ENCODE assay signal across 17 mouse cellular contexts in genomic region chr6:134051950-134052349, GRCm38 (mm10). TPM values are rescaled to one million over a fixed set of nuclear protein-coding genes. Genes with fewer than 3 reads are reported as not detected.
A peak's percentile ranks its signal among the peaks of the same experiment; 100 is the strongest.
DNase-seq lines count a peak whose midpoint lies in the region; ATAC-seq and TF ChIP-seq lines count a peak whose summit lies in the region.
"Had no signal": no experiment of that assay in that cellular context is flagged by ENCODE, and none has a peak within 500 bp of the region (broad histone marks: within the 10 kb centered on the region; RNA-seq: fewer than 3 reads in every experiment).

No protein-coding gene starts in this region.

- H3K4me1 ChIP-seq in forebrain, postnatal 0 days (ENCODE audit: insufficient read depth) = no peaks in the 10 kb centered on the region
- H3K4me1 ChIP-seq in forebrain, embryonic 13.5 days = peaks cover 6% of the 10 kb centered on the region; the same call in 1 of the 2 replicates
- H3K4me1 ChIP-seq in intestine, postnatal 0 days (replicated peaks; ENCODE audit: control insufficient read depth, insufficient read depth, low read length) = no peaks in the 10 kb centered on the region

- no peak for DNase-seq in forebrain, postnatal 0 days
- DNase-seq in layer of hippocampus, adult 11-12 months (ENCODE audit: low spot score) = peak; percentile 44
- DNase-seq in layer of hippocampus, postnatal 25 days (ENCODE audit: extremely low spot score in 1 of 2, low spot score in 1 of 2) = no peak
- DNase-seq in Muller cell, postnatal 12 days (ENCODE audit: inconsistent ontology term) = peak; percentile 66
- no peak for DNase-seq in right cerebral cortex, adult 2 months (ENCODE audit: low spot score in 2 of 2)
- DNase-seq: cerebellum, adult 8-10 months; gastrocnemius, postnatal 10 days; kidney, adult 2 months; kidney, postnatal 10 days had no signal

- no peak overlapping the region for H3K9ac ChIP-seq in forebrain, postnatal 0 days
- no peak overlapping the region for H3K9ac ChIP-seq in forebrain, embryonic 13.5 days
- no peak overlapping the region for H3K9ac ChIP-seq in intestine, postnatal 0 days (ENCODE audit: low read depth, low read length)
- H3K9ac ChIP-seq: limb, embryonic 15.5 days; liver, embryonic 15.5 days; midbrain, embryonic 13.5 days; neural tube, embryonic 15.5 days had no signal

- H3K9me3 ChIP-seq in forebrain, postnatal 0 days (ENCODE audit: low read length) = no peaks in the 10 kb centered on the region
- H3K9me3 ChIP-seq in forebrain, embryonic 13.5 days (replicated peaks) = no peaks in the 10 kb centered on the region
- H3K9me3 ChIP-seq in intestine, postnatal 0 days (ENCODE audit: control insufficient read depth) = no peaks in the 10 kb centered on the region
- H3K9me3 ChIP-seq: limb, embryonic 15.5 days; liver, embryonic 15.5 days; midbrain, embryonic 13.5 days; neural tube, embryonic 15.5 days had no signal

- H3K4me2 ChIP-seq in forebrain, postnatal 0 days (ENCODE audit: low read depth) = no peak overlapping the region
- H3K4me2 ChIP-seq in forebrain, embryonic 13.5 days = no peak overlapping the region
- H3K4me2 ChIP-seq in intestine, postnatal 0 days (replicated peaks; ENCODE audit: low read depth) = no peak overlapping the region
- H3K4me2 ChIP-seq: limb, embryonic 15.5 days; liver, embryonic 15.5 days; midbrain, embryonic 13.5 days; neural tube, embryonic 15.5 days had no signal

- TF ChIP-seq CTCF in forebrain, postnatal 0 days (IDR thresholded peaks at IDR 0.05; ENCODE audit: low read depth) = no peak
- TF ChIP-seq CTCF in intestine, postnatal 0 days (IDR thresholded peaks at IDR 0.05; ENCODE audit: low read depth) = no peak

- 42% methylated on average over 7 of the region's 7 CpGs for WGBS in forebrain, postnatal 0 days
- 53% methylated on average over 7 of the region's 7 CpGs for WGBS in forebrain, embryonic 13.5 days
- WGBS in intestine, postnatal 0 days = 80% methylated on average over 7 of the region's 7 CpGs

- H3K4me3 ChIP-seq in forebrain, postnatal 0 days (ENCODE audit: low read depth, low read length) = no peak overlapping the region
- H3K4me3 ChIP-seq in forebrain, embryonic 13.5 days = no peak overlapping the region
- no peak overlapping the region for H3K4me3 ChIP-seq in intestine, postnatal 0 days (ENCODE audit: low read depth, low read length)
- H3K4me3 ChIP-seq: limb, embryonic 15.5 days; liver, embryonic 15.5 days; midbrain, embryonic 13.5 days; neural tube, embryonic 15.5 days had no signal

- peak; percentile 53 for ATAC-seq in forebrain, postnatal 0 days
- no peak for ATAC-seq in forebrain, embryonic 13.5 days
- ATAC-seq in megakaryocyte, adult 5-6 weeks (ENCODE audit: poor library complexity, severe bottlenecking) = peak; percentile 53
- ATAC-seq in intestine, postnatal 0 days = no peak
- ATAC-seq: midbrain, embryonic 13.5 days had no signal

- H3K27ac ChIP-seq in forebrain, postnatal 0 days (ENCODE audit: low read depth, low read length) = no peak overlapping the region
- no peak overlapping the region for H3K27ac ChIP-seq in forebrain, embryonic 13.5 days
- no peak overlapping the region for H3K27ac ChIP-seq in intestine, postnatal 0 days (ENCODE audit: low read depth, low read length)
- H3K27ac ChIP-seq: limb, embryonic 15.5 days; liver, embryonic 15.5 days; midbrain, embryonic 13.5 days; neural tube, embryonic 15.5 days; stomach, postnatal 0 days had no signal

- no peaks in the 10 kb centered on the region for H3K36me3 ChIP-seq in forebrain, postnatal 0 days (ENCODE audit: insufficient read depth)
- no peaks in the 10 kb centered on the region for H3K36me3 ChIP-seq in forebrain, embryonic 13.5 days (ENCODE audit: poor library complexity, severe bottlenecking)
- peaks cover 6% of the 10 kb centered on the region; the same call in 1 of the 2 replicates for H3K36me3 ChIP-seq in intestine, postnatal 0 days (ENCODE audit: control insufficient read depth, insufficient read depth)
- H3K36me3 ChIP-seq: limb, embryonic 15.5 days; liver, embryonic 15.5 days; midbrain, embryonic 13.5 days; neural tube, embryonic 15.5 days had no signal

- H3K27me3 ChIP-seq in forebrain, postnatal 0 days (ENCODE audit: insufficient read depth, low read length) = no peaks in the 10 kb centered on the region
- H3K27me3 ChIP-seq in forebrain, embryonic 13.5 days = no peaks in the 10 kb centered on the region
- no peaks in the 10 kb centered on the region for H3K27me3 ChIP-seq in intestine, postnatal 0 days (replicated peaks; ENCODE audit: control insufficient read depth, insufficient read depth, low read length)
- H3K27me3 ChIP-seq: limb, embryonic 15.5 days; liver, embryonic 15.5 days; midbrain, embryonic 13.5 days; neural tube, embryonic 15.5 days had no signal

RNA-seq across cellular contexts. Expression of gene Etv6, which starts 16.4 kb away (rescaled TPM):
- total RNA-seq in forebrain, postnatal 0 days (2014; rRNA removed) = 7.1 TPM in 2 replicates
- polyA plus RNA-seq in forebrain, postnatal 0 days (2015; fragmentation: Nextera tagmentation; extraction: Ambion mirVana) = 3.0 and 3.3 TPM in 2 replicates
- polyA plus RNA-seq in forebrain, embryonic 13.5 days (2015; fragmentation: Nextera tagmentation; extraction: Ambion mirVana) = 7.2 and 8.5 TPM in 2 replicates
- total RNA-seq in layer of hippocampus, postnatal 25 days (2021) = 10 to 100 TPM in 1 of 2 experiments, 1 to 10 TPM in 1; 9.2 to 10.3 TPM
- total RNA-seq in megakaryocyte, adult 5-6 weeks (2015) = 51.9 and 66.7 TPM in 2 replicates
- 32.9 and 42.3 TPM in 2 replicates for total RNA-seq in megakaryocyte, adult 5-6 weeks (2017)
- polyA plus RNA-seq in intestine, postnatal 0 days (2015; fragmentation: Nextera tagmentation; extraction: Ambion mirVana) = 7.8 and 9.4 TPM in 2 replicates

Comparison
In these comparisons a context has a peak if more than half of its experiments do, and no peak if none do; other contexts are left out.
1. ATAC-seq: peak in forebrain, postnatal 0 days (single experiment) and megakaryocyte, adult 5-6 weeks (single experiment); none in forebrain, embryonic 13.5 days (single experiment) and intestine, postnatal 0 days (single experiment).
2. DNase-seq: peak in layer of hippocampus, adult 11-12 months (single experiment) and Muller cell, postnatal 12 days (single experiment); none in forebrain, postnatal 0 days (single experiment), layer of hippocampus, postnatal 25 days (0 of 2) and right cerebral cortex, adult 2 months (0 of 2).